Mouse (Mus musculus): ENCODE measurements around the gene Ogdh. TPM values are rescaled to one million over a fixed set of nuclear protein-coding genes. Genes with fewer than 3 reads are reported as not detected.

Gene Ogdh
- polyA plus RNA-seq, 1 experiment from 2014 or later: 83.9 TPM

DNA sequence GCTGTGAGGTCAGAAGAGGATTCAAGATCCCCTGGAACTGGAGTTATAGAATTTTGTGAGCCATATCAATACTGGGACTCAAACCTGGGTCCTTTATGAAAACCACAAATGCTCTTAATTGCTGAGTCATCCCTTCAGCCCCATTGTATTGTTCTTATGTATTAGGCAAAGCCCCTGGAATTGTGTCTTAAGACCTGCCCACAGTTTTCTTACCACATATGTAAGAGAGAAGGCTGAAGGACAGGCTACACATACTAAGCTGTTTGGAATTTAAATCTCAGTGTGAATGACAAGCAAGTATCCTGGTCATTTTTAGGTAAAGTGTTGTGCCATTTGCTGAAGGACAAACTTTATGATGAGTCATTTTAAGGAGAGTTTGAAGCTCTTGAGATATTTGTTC, 4.6 kb downstream of the Ogdh start:
- Histone ChIP-seq H3K4me1 (replicated peaks) (peaks cover 63% of the 10 kb centered on the region), H3K9ac (peak overlapping the region; percentile 59; the same call in 1 of the 2 replicates), H3K4me3 (replicated peaks) (no peak overlapping the region), H3K27me3 (no peaks in the 10 kb centered on the region), H3K36me3 (peaks cover 46% of the 10 kb centered on the region), H3K9me3 (replicated peaks) (no peaks in the 10 kb centered on the region), H3K4me2 (peak overlapping the region; percentile 86), H3K27ac (peak overlapping the region; percentile 95)
- no peak for DNase-seq
- no peak for ATAC-seq (ENCODE audit: low read depth)

GRCm38 (mm10) chr11:6299435-6299834, 8.0 kb downstream of the Ogdh start:
- Histone ChIP-seq H3K27ac (no peak overlapping the region), H3K4me2 (no peak overlapping the region), H3K4me3 (replicated peaks) (no peak overlapping the region), H3K27me3 (no peaks in the 10 kb centered on the region), H3K36me3 (peaks cover 75% of the 10 kb centered on the region), H3K4me1 (replicated peaks) (peaks cover 40% of the 10 kb centered on the region), H3K9me3 (replicated peaks) (no peaks in the 10 kb centered on the region), H3K9ac (no peak overlapping the region)
- ATAC-seq (ENCODE audit: low read depth): no peak
- 78% methylated on average over 2 of the region's 2 CpGs for WGBS (ENCODE audit: insufficient replicate concordance)
- DNase-seq: no peak

DNA sequence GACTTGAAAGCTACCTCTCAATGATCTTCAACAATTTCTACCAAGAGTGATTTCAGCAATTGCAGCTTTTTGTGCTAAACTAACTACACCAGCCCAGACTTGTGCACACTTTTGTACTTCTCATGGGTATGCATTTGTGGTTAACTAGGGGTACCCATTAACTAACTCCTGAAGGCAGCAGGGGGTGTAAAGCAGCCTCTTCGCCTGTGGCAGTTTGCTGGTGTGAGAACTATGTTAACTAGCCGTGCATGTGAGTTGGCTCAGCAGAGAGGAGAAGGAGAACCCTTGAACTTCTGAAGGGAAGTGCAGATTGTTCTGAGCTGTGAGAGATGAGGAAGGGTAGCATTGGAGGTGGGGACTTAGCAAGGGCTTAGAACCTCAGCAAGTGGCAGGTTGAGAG, 11.4 kb downstream of the Ogdh start:
- H3K27ac ChIP-seq: no peak overlapping the region
- H3K27me3 ChIP-seq: no peaks in the 10 kb centered on the region
- H3K9ac ChIP-seq: no peak overlapping the region
- H3K36me3 ChIP-seq: peaks cover 92% of the 10 kb centered on the region
- H3K4me3 ChIP-seq (replicated peaks): no peak overlapping the region
- 82% methylated on average over 2 of the region's 2 CpGs for WGBS (ENCODE audit: insufficient replicate concordance)
- DNase-seq (no peak), ATAC-seq (ENCODE audit: low read depth) (no peak)
- no peak overlapping the region for H3K4me2 ChIP-seq
- peaks cover 13% of the 10 kb centered on the region for H3K4me1 ChIP-seq (replicated peaks)
- no peaks in the 10 kb centered on the region for H3K9me3 ChIP-seq (replicated peaks)

GRCm38 (mm10) chr11:6305943-6306430, 14.6 kb downstream of the Ogdh start:
- peaks cover 91% of the 10 kb centered on the region for H3K36me3 ChIP-seq
- H3K4me3 ChIP-seq (replicated peaks): no peak overlapping the region
- no peak for DNase-seq
- H3K9ac ChIP-seq: no peak overlapping the region
- H3K27me3 ChIP-seq: no peaks in the 10 kb centered on the region
- no peaks in the 10 kb centered on the region for H3K9me3 ChIP-seq (replicated peaks)
- H3K4me1 ChIP-seq (replicated peaks): no peaks in the 10 kb centered on the region
- 56% methylated on average over 1 of the region's 1 CpGs for WGBS (ENCODE audit: insufficient replicate concordance)
- no peak for ATAC-seq (ENCODE audit: low read depth)
- no peak overlapping the region for H3K4me2 ChIP-seq
- H3K27ac ChIP-seq: no peak overlapping the region

DNA sequence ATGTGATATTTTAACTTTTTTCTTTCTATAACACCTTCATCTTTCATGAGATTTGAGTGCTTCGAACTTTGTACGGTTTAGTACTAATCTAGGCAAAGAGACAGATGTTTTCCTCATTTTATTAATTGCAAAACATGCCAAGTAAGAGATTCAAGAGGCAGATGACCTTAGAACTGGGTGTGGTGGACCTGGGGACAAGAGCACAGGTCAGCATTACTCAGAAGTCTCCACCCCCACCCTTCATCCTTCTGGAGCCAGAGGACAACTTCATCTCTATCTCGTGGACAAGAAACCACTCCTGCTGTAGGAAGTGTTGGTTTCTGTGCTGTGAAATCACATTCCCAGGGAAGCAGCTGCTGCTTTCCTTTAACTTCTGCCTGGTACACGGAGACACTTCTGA, 16.7 kb downstream of the Ogdh start:
- Histone ChIP-seq H3K36me3 (peaks cover 89% of the 10 kb centered on the region), H3K4me3 (replicated peaks) (no peak overlapping the region), H3K27me3 (no peaks in the 10 kb centered on the region), H3K9ac (no peak overlapping the region), H3K9me3 (replicated peaks) (no peaks in the 10 kb centered on the region), H3K4me2 (no peak overlapping the region), H3K4me1 (replicated peaks) (no peaks in the 10 kb centered on the region), H3K27ac (no peak overlapping the region)
- ATAC-seq (ENCODE audit: low read depth): no peak
- WGBS (ENCODE audit: insufficient replicate concordance): 84% methylated on average over 4 of the region's 4 CpGs
- no peak for DNase-seq

DNA sequence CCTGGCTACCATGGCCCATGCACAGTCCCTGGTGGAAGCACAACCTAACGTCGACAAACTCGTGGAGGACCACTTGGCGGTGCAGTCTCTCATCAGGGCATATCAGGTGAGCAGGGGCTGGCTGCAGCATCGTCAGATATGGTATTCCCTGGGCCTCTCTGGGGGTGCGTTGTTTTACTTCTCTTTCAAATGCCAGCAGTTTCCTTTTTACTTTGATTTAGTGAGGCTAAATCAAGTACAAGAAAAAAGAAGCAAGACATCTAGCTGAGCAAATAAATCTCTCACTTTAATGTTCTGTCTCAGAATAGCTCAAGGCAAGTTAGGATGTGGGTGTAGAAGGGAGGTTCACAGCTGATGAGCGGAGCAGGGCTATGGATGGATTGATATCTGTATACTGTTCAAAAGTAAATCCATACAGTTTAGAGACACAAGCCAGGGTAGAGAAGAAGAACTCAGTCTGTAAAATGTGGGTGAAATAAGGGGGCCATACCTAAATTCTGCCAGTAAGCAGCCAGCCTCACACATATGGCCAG, 22.5 kb downstream of the Ogdh start:
- H3K27ac ChIP-seq: no peak overlapping the region
- no peak for ATAC-seq (ENCODE audit: low read depth)
- peaks cover 91% of the 10 kb centered on the region for H3K36me3 ChIP-seq
- H3K4me1 ChIP-seq (replicated peaks): no peaks in the 10 kb centered on the region
- no peak for DNase-seq
- no peak overlapping the region for H3K9ac ChIP-seq
- no peaks in the 10 kb centered on the region for H3K9me3 ChIP-seq (replicated peaks)
- WGBS (ENCODE audit: insufficient replicate concordance): 82% methylated on average over 7 of the region's 7 CpGs
- no peak overlapping the region for H3K4me3 ChIP-seq (replicated peaks)
- H3K27me3 ChIP-seq: no peaks in the 10 kb centered on the region
- no peak overlapping the region for H3K4me2 ChIP-seq

DNA sequence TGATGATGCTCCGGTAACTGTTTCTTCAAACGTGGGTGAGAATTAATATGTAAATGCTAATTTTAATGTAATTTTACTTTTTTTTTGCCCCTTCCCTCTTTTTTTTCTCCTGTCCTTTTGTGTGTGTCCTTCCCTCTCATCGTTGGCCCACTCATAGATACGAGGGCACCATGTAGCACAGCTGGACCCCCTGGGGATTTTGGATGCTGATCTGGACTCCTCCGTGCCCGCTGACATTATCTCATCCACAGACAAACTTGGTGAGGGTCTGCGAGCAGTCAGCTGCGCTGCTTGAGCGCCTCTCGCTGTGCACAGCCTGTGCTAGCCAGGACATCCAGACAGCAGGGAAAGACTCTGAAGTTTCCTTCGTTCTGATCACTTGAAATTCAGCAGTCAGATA, 25.4 kb downstream of the Ogdh start:
- Histone ChIP-seq H3K36me3 (peaks cover 93% of the 10 kb centered on the region), H3K4me1 (replicated peaks) (no peaks in the 10 kb centered on the region), H3K9me3 (replicated peaks) (no peaks in the 10 kb centered on the region), H3K4me3 (replicated peaks) (no peak overlapping the region), H3K9ac (no peak overlapping the region), H3K27ac (no peak overlapping the region), H3K27me3 (no peaks in the 10 kb centered on the region), H3K4me2 (no peak overlapping the region)
- DNase-seq: no peak
- ATAC-seq (ENCODE audit: low read depth): no peak
- 89% methylated on average over 11 of the region's 11 CpGs for WGBS (ENCODE audit: insufficient replicate concordance)

- WGBS (ENCODE audit: insufficient replicate concordance): 79% methylated on average over 5 of the region's 5 CpGs
- H3K4me3 ChIP-seq (replicated peaks): no peak overlapping the region
- H3K27me3 ChIP-seq: no peaks in the 10 kb centered on the region
- H3K9me3 ChIP-seq (replicated peaks): no peaks in the 10 kb centered on the region
- no peak for ATAC-seq (ENCODE audit: low read depth)
- H3K9ac ChIP-seq: no peak overlapping the region
- no peaks in the 10 kb centered on the region for H3K4me1 ChIP-seq (replicated peaks)
- peaks cover 96% of the 10 kb centered on the region for H3K36me3 ChIP-seq
- H3K4me2 ChIP-seq: no peak overlapping the region
- H3K27ac ChIP-seq: no peak overlapping the region
- no peak for DNase-seq
Measured at GRCm38 (mm10) chr11:6318559-6318958, 27.1 kb downstream of the Ogdh start.

DNA sequence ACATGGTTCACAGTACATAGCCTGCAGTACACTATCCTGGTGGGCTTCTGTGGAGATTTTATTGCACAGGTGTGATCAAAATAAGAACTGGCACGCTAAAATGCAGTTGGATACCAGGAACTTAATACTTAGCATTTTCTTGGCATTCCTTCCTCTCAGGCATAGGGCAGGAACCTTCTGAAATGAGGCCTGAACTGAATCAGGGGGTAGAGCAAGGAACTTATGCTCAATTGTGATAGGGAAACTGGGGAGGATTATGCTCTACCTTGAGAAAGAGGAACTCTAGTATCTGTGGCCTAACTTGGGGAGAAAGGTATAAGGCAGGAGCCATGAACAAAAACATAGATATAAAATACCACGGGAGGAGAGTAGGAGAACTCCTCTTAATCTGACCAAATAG, 27.9 kb downstream of the Ogdh start:
- Histone ChIP-seq H3K9ac (no peak overlapping the region), H3K27ac (no peak overlapping the region), H3K4me3 (replicated peaks) (no peak overlapping the region), H3K36me3 (peaks cover 96% of the 10 kb centered on the region), H3K9me3 (replicated peaks) (no peaks in the 10 kb centered on the region), H3K4me2 (no peak overlapping the region), H3K4me1 (replicated peaks) (no peaks in the 10 kb centered on the region), H3K27me3 (no peaks in the 10 kb centered on the region)
- DNase-seq (no peak), ATAC-seq (ENCODE audit: low read depth) (no peak)
- WGBS (ENCODE audit: insufficient replicate concordance): 61% methylated on average over 2 of the region's 2 CpGs

- H3K4me1 ChIP-seq (replicated peaks): no peaks in the 10 kb centered on the region
- no peak overlapping the region for H3K9ac ChIP-seq
- 87% methylated on average over 2 of the region's 2 CpGs for WGBS (ENCODE audit: insufficient replicate concordance)
- H3K9me3 ChIP-seq (replicated peaks): no peaks in the 10 kb centered on the region
- H3K27ac ChIP-seq: no peak overlapping the region
- no peak overlapping the region for H3K4me2 ChIP-seq
- no peaks in the 10 kb centered on the region for H3K27me3 ChIP-seq
- no peak overlapping the region for H3K4me3 ChIP-seq (replicated peaks)
- DNase-seq (no peak), ATAC-seq (ENCODE audit: low read depth) (no peak)
- peaks cover 84% of the 10 kb centered on the region for H3K36me3 ChIP-seq
Measured at GRCm38 (mm10) chr11:6322086-6322485, 30.7 kb downstream of the Ogdh start.

GRCm38 (mm10) chr11:6323348-6323747, 31.9 kb downstream of the Ogdh start:
- Histone ChIP-seq H3K9me3 (replicated peaks) (no peaks in the 10 kb centered on the region), H3K9ac (no peak overlapping the region), H3K4me3 (replicated peaks) (no peak overlapping the region), H3K27me3 (no peaks in the 10 kb centered on the region), H3K4me1 (replicated peaks) (no peaks in the 10 kb centered on the region), H3K4me2 (no peak overlapping the region), H3K36me3 (peaks cover 74% of the 10 kb centered on the region), H3K27ac (no peak overlapping the region)
- no peak for DNase-seq
- 73% methylated on average over 5 of the region's 5 CpGs for WGBS (ENCODE audit: insufficient replicate concordance)
- ATAC-seq (ENCODE audit: low read depth): no peak

DNA sequence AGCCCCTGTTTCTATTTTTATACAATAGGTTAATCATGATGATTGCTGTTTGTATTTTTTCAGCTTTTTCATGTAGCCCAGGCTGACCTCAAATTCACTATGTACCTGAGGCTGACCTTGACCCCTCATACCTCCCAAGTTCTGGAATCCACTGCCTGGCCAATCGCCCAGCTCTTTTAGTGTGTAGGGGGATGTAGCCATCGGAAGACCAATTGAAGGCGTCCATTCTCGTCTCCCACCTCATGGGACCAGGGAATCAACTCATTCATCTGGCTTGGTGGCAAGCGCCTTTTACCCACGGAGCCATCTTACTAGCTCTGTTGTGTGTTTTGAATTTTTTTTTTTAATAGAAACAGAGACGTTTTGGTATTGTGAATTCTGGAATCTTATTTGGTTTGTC, 39.8 kb downstream of the Ogdh start:
- DNase-seq (no peak), ATAC-seq (ENCODE audit: low read depth) (no peak)
- 86% methylated on average over 7 of the region's 7 CpGs for WGBS (ENCODE audit: insufficient replicate concordance)
- Histone ChIP-seq H3K4me3 (replicated peaks) (no peak overlapping the region), H3K9ac (no peak overlapping the region), H3K27ac (no peak overlapping the region), H3K36me3 (peaks cover 61% of the 10 kb centered on the region), H3K4me2 (no peak overlapping the region), H3K27me3 (no peaks in the 10 kb centered on the region), H3K4me1 (replicated peaks) (no peaks in the 10 kb centered on the region; the same call in 1 of the 2 replicates), H3K9me3 (replicated peaks) (no peaks in the 10 kb centered on the region)
